Mouse (Mus musculus): Measurements from ENCODE around the gene Rad51c. TPM values are rescaled to one million over a fixed set of nuclear protein-coding genes. Genes with fewer than 3 reads are reported as not detected.
A peak's percentile ranks its signal among the peaks of the same experiment; 100 is the strongest.
"Not testable (repeated sequence)": the region's sequence is repeated elsewhere in the genome, so short reads cannot be mapped to it uniquely, and the experiment has no call there.

The Rad51c gene
- 1 to 10 TPM; 4.7 to 5.5 TPM for total RNA-seq (2021)
- long read RNA-seq, experiment 1, partial matches to known transcripts = 2 of 4 reads
- long read RNA-seq, experiment 1, other reads (novel, unspliced or antisense) = 0 of 4 reads
- long read RNA-seq, experiment 2, partial matches to known transcripts = 0 of 6 reads
- long read RNA-seq, experiment 2, other reads (novel, unspliced or antisense) = 2 of 6 reads

- intact Hi-C loops (cut with DNase I) = no loop called here
- no peak for DNase-seq (ENCODE audit: low spot score in 2 of 2)
Observed at GRCm38 (mm10) chr11:87404876-87405275, at the start of gene Rad51c, which contains the start of gene Tex14. Gene Rad51c (minus strand): TSS chr11:87404954. Gene Tex14 (plus strand): TSS chr11:87405065.

GRCm38 (mm10) chr11:87454035-87454690, 49.4 kb upstream of the Rad51c start:
- DNase-seq (ENCODE audit: low spot score in 2 of 2) = no peak
- intact Hi-C loops (cut with DNase I) = no loop called here

DNA sequence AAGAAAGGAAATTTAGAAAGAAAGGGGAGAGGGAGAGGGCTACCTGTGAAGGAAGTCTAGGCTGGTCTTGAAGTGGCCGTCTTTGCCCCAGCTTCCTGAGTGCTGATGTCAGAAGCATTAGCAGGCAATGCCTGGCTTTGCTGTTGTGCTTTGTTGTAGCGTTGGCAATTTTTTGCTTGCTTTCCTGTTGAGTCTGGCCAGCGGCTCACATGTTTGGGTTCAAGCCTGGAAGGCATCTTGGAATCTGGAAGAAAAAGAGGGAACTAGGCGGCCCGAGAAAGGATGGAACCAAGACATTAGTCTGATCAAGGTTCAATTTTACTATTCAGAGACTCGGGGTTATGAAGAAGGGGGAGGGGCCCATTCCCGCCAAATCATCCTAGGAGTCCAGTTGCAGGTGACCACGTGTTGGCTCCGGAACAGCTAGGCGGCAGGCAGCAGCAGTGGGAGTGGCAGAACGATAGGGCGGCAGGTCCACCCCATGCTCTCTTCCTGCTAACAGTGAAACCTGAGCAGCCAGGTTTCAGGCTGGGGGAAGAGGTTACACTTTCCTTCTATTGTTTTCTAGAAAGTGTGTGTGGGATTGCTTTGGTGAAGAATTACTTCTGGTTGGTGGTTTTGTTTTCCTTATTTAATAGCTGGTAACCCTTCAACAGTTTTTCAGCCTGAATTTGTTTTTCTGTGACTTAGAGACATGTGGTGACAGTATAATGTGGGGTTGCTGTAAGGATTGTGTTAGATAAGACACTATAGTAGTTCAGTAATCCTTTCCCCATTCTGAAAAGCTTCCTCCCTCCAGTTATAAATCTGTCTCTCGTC, 48.7 kb upstream of the Rad51c start:
- DNase-seq (ENCODE audit: low spot score in 2 of 2) = no peak
- intact Hi-C loops (cut with DNase I) = no loop called here

DNA sequence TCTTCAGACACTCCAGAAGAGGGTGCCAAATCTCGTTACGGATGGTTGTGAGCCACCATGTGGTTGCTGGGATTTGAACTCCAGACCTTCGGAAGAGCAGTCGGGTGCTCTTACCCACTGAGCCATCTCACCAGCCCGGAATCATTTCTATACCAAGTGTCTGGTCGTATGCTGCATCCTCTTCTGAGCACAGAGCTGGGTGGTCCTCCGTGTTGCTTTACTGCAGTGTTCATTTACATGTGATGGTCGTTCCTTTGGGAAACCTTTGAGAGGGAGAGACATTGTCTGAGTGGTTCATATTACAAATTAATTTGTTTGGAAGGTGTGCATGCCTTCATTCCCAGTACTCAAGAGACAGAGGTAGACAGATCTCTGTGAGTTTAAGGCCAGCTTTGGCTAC, 48.0 kb upstream of the Rad51c start:
- DNase-seq (ENCODE audit: low spot score in 2 of 2); intact Hi-C loops (cut with DNase I): not testable (repeated sequence)

DNA sequence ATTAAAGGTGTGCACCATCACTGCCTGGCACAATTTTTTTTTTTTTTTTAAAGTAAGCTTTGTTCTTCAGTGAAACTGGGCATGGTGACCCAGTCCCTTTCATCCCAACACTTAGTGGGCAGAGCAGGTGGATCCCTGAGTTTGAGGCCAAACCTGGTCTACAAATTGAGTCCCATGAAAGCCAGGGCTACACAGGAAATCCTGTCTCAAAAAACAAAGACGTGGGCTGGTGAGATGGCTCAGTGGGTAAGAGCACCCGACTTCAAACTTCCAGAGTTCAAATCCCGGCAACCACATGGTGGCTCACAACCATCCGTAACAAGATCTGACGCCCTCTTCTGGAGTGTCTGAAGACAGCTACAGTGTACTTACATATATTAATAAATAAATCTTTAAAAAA, 45.1 kb upstream of the Rad51c start:
- intact Hi-C loops (cut with DNase I); DNase-seq (ENCODE audit: low spot score in 2 of 2): not testable (repeated sequence)

DNA sequence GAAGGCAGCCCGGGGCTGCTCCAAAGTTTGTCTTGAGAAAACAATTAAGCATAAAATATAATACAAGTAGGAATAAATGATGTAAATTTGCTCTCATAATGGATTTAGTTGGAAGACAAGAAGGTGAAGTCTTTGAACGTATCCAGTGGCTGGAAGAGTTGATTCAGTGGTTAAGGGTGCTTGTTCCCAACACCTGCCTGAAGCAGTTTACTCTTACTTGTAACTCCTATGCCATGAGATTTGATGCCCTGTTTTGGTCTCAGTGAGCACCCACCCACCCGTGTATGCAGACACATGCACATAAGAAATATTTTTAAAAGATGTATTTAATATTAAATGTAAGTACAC, 44.4 kb upstream of the Rad51c start:
- DNase-seq (ENCODE audit: low spot score in 2 of 2) = no peak
- intact Hi-C loops (cut with DNase I) = no loop called here

DNA sequence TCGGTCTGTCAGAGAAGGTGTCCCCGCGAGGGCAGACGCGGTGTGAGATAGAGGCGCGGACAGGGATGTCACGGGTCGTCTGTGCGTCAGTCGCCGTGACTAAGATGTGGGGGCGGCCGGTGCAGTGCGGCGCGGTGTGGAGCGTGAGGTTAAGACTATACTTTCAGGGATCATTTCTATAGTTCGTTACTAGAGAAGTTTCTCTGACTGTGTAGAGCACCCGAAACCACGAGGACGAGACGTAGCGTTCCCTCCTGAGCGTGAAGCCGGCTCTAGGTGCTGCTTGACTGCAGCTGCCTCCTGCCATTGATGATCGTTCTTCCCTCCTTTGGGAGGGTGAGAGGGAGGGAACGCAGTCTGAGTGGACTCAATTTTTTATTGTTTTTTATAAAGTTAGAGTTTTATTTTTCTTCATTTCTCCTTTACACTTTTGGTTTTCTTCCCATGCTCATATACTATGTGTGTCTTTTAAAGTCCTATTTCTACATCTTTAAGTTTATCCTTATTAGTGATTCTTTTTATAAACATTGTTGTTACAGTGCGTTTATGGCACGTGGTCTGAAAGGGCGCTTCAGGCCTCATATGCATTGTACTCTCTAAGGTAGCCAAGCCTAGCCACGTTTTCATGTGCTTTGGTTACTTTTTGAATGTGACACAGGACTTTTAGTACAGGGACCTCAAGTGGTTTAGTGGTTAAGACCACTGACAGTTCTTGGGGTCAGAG, 43.9 kb upstream of the Rad51c start:
- intact Hi-C loops (cut with DNase I) = not testable (repeated sequence)

GRCm38 (mm10) chr11:87448081-87448475, 43.3 kb upstream of the Rad51c start:
- intact Hi-C loops (cut with DNase I) = not testable (repeated sequence)
- peak; percentile 92 to 93 for DNase-seq (ENCODE audit: low spot score in 2 of 2)

More for the DNA sequence above, 43.9 kb upstream of the Rad51c start:
- DNase-seq (ENCODE audit: low spot score in 2 of 2) = peak; percentile 66 to 86

- intact Hi-C loops (cut with DNase I) = no loop called here
- DNase-seq (ENCODE audit: low spot score in 2 of 2) = no peak
Observed at GRCm38 (mm10) chr11:87447429-87447828, 42.7 kb upstream of the Rad51c start.

GRCm38 (mm10) chr11:87446159-87446558, 41.4 kb upstream of the Rad51c start:
- intact Hi-C loops (cut with DNase I) = no loop called here
- DNase-seq (ENCODE audit: low spot score in 2 of 2) = no peak

DNA sequence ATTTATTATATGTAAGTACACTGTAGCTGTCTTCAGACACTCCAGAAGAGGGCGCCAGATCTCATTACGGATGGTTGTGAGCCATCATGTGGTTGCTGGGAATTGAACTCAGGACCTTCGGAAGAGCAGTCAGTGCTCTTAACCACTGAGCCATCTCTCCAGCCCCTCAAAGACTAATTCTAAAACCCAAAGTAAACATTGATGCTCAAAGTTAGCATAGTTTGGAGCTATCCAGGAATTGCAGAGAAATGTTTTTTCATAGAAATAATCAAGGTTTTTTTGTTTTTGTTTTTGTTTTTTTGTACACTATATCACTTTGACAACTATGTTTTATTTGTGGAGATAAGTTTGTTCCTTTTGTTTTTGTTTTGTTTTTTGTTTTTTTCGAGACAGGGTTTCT, 40.8 kb upstream of the Rad51c start:
- intact Hi-C loops (cut with DNase I); DNase-seq (ENCODE audit: low spot score in 2 of 2): not testable (repeated sequence)

DNA sequence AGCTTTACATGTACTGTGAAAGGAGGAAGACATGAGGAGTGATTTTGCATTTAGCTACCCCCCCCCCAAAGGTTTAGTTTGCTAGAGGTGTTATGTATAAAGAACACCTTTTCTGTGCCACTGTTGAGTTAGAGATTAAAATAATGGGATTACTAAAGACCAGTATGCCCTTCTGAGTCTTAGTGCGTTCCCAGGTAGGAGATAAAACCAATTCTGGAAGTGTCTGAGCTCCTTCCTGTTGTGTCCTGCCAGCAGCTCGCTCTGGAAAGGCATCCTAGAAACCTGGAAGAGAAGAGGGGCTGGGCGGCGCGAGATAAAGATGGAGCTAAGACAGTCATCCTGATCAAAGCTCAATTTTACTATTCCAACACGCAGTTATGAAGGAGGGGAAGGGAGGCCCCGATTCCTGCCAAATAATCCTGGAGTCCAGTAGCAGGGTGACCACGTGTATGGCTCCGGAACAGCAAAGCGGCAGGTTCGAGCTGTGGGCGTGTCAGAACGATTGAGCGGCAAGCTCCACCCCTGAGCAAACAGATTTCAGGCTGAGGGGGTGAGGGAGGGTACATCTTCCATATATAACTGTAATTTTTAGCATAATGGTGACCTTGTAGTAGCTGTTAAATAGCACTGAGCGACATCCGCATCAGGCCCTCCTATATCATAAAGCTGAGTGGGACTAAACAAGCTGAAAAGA, 40.1 kb upstream of the Rad51c start:
- DNase-seq (ENCODE audit: low spot score in 2 of 2) = no peak
- intact Hi-C loops (cut with DNase I) = no loop called here

DNA sequence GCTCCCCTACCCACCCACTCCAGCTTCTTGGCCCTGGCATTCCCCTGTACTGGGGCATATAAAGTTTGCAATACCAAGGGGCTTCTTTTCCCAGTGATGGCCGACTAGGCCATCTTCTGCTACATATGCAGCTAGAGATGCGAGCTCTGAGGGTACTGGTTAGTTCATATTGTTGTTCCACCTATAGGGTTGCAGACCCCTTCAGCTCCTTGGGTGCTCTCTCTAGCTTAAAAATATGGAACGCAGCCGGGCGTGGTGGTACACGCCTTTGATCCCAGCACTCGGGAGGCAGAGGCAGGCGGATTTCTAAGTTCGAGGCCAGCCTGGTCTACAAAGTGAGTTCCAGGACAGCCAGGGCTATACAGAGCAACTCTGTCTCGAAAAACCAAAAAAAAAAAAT, 39.3 kb upstream of the Rad51c start:
- intact Hi-C loops (cut with DNase I); DNase-seq (ENCODE audit: low spot score in 2 of 2): not testable (repeated sequence)

DNA sequence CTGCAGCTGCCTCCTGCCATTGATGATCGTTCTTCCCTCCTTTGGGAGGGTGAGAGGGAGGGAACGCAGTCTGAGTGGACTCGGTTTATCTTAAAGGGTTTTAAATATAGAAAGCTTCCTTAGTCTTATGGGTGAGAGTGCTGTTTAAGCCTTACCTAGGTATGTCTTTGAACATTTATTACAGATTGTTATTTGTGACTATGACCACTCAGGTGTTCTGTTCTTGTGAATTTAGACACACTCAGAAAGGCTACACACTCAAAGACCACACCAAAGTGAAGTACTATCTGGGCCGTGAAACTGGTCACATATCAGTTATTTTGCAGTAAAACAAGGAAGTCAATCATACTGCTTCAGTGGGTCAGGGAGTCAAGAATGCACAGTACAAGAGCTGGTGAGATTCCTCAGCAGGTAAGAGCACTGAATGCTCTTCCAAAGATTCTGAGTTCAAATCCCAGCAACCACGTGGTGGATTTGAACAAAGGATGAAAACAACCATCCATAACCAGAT, 38.7 kb upstream of the Rad51c start:
- peak; percentile 68 to 89 for DNase-seq (ENCODE audit: low spot score in 2 of 2)
- intact Hi-C loops (cut with DNase I) = loop anchor here (2.0 kb wide), 1 partner anchor 17 kb away; no protein-coding TSS in a partner anchor

GRCm38 (mm10) chr11:87442643-87443372, 38.1 kb upstream of the Rad51c start:
- peak; percentile 77 for DNase-seq (ENCODE audit: low spot score in 2 of 2)
- intact Hi-C loops (cut with DNase I) = loop anchor here (2.0 kb wide), 1 partner anchor 16 kb away; no protein-coding TSS in a partner anchor

GRCm38 (mm10) chr11:87439796-87440420, 35.2 kb upstream of the Rad51c start:
- no peak for DNase-seq (ENCODE audit: low spot score in 2 of 2)
- intact Hi-C loops (cut with DNase I) = no loop called here

DNA sequence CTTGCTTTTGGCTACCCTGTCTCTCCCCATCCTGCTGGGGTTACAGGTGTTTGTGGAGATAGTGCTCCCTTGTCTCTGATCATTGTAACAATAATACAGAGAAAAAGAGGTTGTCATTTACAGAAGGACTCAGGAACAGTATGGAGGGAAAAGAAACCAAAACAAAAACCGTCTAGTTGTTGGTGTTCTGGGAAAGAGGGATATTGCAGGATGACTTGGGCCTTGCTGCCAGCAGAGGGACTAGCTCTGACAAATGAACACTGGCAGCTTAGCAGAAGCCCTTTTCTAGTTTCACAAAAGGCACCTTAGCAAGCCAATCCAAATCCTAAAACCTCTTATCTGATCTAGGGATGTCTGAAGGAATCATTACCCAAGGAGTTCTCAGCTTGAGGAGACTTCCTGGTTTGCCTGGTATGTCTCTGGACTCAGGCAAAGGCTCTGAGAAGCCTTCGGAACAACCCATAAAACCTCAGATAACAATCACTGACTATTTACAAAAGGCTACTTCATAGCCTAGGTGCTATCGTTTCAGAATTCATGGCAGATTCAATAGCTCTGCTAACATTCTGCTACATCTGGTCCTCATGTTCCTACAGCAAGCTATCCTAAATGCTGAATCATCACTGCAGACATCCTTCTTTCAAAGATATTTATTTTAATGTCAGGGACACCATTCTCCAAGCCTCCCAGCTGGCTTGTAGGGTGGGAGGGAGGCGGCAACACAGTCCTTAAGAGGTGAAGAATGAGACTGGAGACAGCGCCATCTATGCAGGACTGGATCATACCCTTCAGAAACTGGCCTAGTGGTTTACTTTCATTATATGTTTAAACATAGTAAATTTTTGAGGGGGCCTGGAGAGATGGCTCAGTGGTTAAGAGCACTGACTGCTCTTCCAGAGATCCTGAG, 31.8 kb upstream of the Rad51c start:
- intact Hi-C loops (cut with DNase I) = no loop called here
- no peak for DNase-seq (ENCODE audit: low spot score in 2 of 2)
